Mouse (Mus musculus) small intestine, adult 2 months (tissue): ENCODE measurements around the gene Olfr374.

Experiments used
- CTCF ChIP-seq: fragments of 200-500 bp; IDR thresholded peaks from 2 replicates; pipeline ENCODE4 v1.5.1; 2012; ENCODE audit warnings: low read depth, mild to moderate bottlenecking, control low read depth, inconsistent platforms, low read length, moderate library complexity, mixed read lengths; ENCODE audit not compliant: insufficient replicate concordance, insufficient read length; ENCODE audit errors: extremely low read depth
- POLR2A ChIP-seq: fragments of 200-500 bp; IDR thresholded peaks from 2 replicates; pipeline ENCODE4 v1.6.1; 2012; ENCODE audit warnings: low read depth, mild to moderate bottlenecking, control low read depth, inconsistent platforms, low read length, moderate library complexity

GRCm38 (mm10) chr8:72106740-72107139, at the start of gene Olfr374:
- TF ChIP-seq POLR2A, result no peak
- TF ChIP-seq CTCF, result no peak
